Mouse (Mus musculus) erythroblast, embryonic 14.5 days (primary cell): ENCODE results near the gene Atf7.

ENCODE experiments used
- GATA1 ChIP-seq: IDR thresholded peaks from 2 replicates; pipeline ENCODE4 v1.6.1; 2012; ENCODE audit warnings: low read length, inconsistent platforms, mixed read lengths
- TAL1 ChIP-seq: IDR thresholded peaks from 3 replicates; pipeline ENCODE4 v1.6.1; 2012; ENCODE audit warnings: low read length, inconsistent platforms, mixed read lengths

DNA sequence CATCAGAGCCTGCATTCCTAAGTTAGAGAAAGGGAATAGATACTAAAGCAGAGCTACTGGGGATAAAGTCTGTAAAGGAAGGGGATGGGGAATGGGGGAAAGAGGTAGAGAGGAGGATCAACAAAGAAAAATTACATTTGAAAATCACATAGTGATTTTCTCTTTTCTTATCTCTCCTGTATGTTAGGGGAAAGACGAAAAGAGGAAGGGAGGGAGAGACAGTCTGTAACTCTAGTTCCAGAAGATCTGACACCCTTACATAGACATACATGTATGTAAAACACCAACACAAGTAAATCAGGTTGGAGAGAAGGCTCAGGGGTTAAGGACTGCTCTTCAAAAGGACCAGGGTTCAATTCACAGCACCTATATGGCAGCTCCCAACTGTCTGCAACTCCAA is 44.1 kb downstream of the Atf7 start:
- TF ChIP-seq GATA1 = no peak
- no peak for TF ChIP-seq TAL1
